Mouse (Mus musculus) CH12.LX (cell line): ENCODE measurements at regions not wholly inside any gene's neighbourhood (a gene's known extent, or its start where the extent isn't known, plus 50 kb on each side); places are given as distances from the start of the nearest gene placed in this dataset.

Source experiments
- BHLHE40 ChIP-seq: IDR thresholded peaks from 2 replicates; pipeline ENCODE4 v1.6.1; 2011; ENCODE audit warnings: mild to moderate bottlenecking, low read depth, low read length, improper control_type of control experiment
- CTCF ChIP-seq, 2 experiments: IDR thresholded peaks in 1 of 2; conservative IDR thresholded peaks in 1 of 2; 2 replicates each; pipeline ENCODE4 v1.5.1; 2011 to 2012; ENCODE audit warnings: low read depth in 2 of 2, low read length in 2 of 2, improper control_type of control experiment in 1 of 2, inconsistent platforms in 1 of 2, mild to moderate bottlenecking in 1 of 2, moderate library complexity in 1 of 2
- EP300 ChIP-seq: IDR thresholded peaks from 2 replicates; pipeline ENCODE4 v1.6.1; 2011; ENCODE audit warnings: low read length, improper control_type of control experiment
- GABPA ChIP-seq: IDR thresholded peaks from 2 replicates; pipeline ENCODE4 v1.6.1; 2012; ENCODE audit warnings: low read depth, low read length, improper control_type of control experiment, inconsistent platforms; ENCODE audit not compliant: insufficient replicate concordance
- JUND ChIP-seq: conservative IDR thresholded peaks from 2 replicates; pipeline ENCODE4 v1.6.1; 2011; ENCODE audit warnings: low read depth, low read length, improper control_type of control experiment
- TBP ChIP-seq: conservative IDR thresholded peaks from 2 replicates; pipeline ENCODE4 v1.6.1; 2011; ENCODE audit warnings: low read depth, low read length, improper control_type of control experiment

DNA sequence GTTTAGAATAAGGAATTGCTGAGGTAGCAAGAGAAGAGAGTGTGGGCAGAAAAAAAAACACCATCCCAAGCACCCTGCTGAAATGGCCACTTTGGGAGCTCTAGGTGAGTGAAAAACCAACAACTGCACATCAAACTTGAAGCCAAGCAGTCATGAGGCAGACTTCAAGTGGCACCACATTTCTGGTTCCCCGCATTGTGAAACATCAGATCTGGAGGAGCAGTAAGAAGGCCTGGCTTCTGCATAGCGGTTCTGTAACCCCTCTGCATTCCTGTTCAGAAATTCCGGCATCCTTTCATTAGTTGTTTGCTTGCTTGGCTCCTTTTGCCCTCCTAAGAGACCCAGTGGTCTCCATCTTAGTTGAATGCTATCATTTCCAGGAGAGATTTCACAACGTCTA, 247.7 kb downstream of the Lmx1a start:
- TF ChIP-seq CTCF (conservative IDR thresholded peaks at IDR 0.05 in 1 of 2, IDR thresholded peaks at IDR 0.05 in 1 of 2; ENCODE audit: low read depth in 2 of 2, low read length in 2 of 2) (no peak), JUND (no peak), EP300 (no peak), GABPA (no peak), TBP (no peak), BHLHE40 (no peak)
